Mouse (Mus musculus) forebrain, embryonic 15.5 days (tissue): ENCODE measurements around the gene Plxna4. TPM values are rescaled to one million over a fixed set of nuclear protein-coding genes. Genes with fewer than 3 reads are reported as not detected.

Source experiments
- ATAC-seq: fragments of 200-750 bp; cut with Nextera tagmentation; replicated peaks from 2 replicates; pipeline ENCODE4 v1.8.0; 2017; ENCODE audit warnings: mild to moderate bottlenecking, moderate TSS enrichment, moderate library complexity
- H3K27ac ChIP-seq: fragments of 300-500 bp; sonication (generic); replicated peaks from 2 replicates; pipeline ENCODE4 v1.5.1; 2015; ENCODE audit warnings: mild to moderate bottlenecking, inconsistent platforms
- H3K27me3 ChIP-seq: fragments of 300-500 bp; sonication (generic); 2 replicates; pipeline ENCODE4 v1.6.1; 2015; ENCODE audit warnings: inconsistent platforms
- H3K36me3 ChIP-seq: fragments of 300-500 bp; sonication (generic); 2 replicates; pipeline ENCODE4 v1.6.1; 2015; ENCODE audit warnings: mild to moderate bottlenecking, inconsistent platforms
- H3K4me1 ChIP-seq: fragments of 300-500 bp; sonication (generic); 2 replicates; pipeline ENCODE4 v1.6.1; 2015; ENCODE audit warnings: inconsistent platforms
- H3K4me2 ChIP-seq: fragments of 300-500 bp; sonication (generic); replicated peaks from 2 replicates; pipeline ENCODE4 v1.6.1; 2015; ENCODE audit warnings: mild to moderate bottlenecking, inconsistent platforms
- H3K4me3 ChIP-seq: fragments of 300-500 bp; sonication (generic); 2 replicates; pipeline ENCODE4 v1.5.1; 2015; ENCODE audit warnings: mild to moderate bottlenecking, inconsistent platforms
- H3K9ac ChIP-seq: fragments of 300-500 bp; sonication (generic); replicated peaks from 2 replicates; pipeline ENCODE4 v1.6.1; 2015; ENCODE audit warnings: mild to moderate bottlenecking, inconsistent platforms
- H3K9me3 ChIP-seq: fragments of 300-500 bp; sonication (generic); 2 replicates; pipeline ENCODE4 v1.6.1; 2016; ENCODE audit warnings: inconsistent platforms
- WGBS: fragments of 180-500 bp; shearing (Covaris S2); methylation state at CpG from one replicate; pipeline ENCODE4 v1.1.7; 2015; ENCODE audit warnings: mixed read lengths; 5-methylcytosine and 5-hydroxymethylcytosine counted together
- polyA plus RNA-seq: library from polyadenylated mRNA; unstranded; fragments of >200 nt; fragmentation: Nextera tagmentation; extraction: Ambion mirVana; gene quantifications from 2 replicates; pipeline ENCODE4 v1.2.1, GENCODE M21; 2015

Gene Plxna4
- polyA plus RNA-seq, 1 experiment from 2014 or later: 28.7 TPM

GRCm38 (mm10) chr6:32180012-32180358, 408.0 kb downstream of the Plxna4 start:
- H3K36me3 ChIP-seq: peaks cover 24% of the 10 kb centered on the region; the same call in 1 of the 2 replicates
- 69% methylated on average over 5 of the region's 5 CpGs for WGBS
- H3K4me1 ChIP-seq: 0 out of 2 replicates have a peak, but pooled peaks cover 4% of the 10 kb centered on the region
- no peak overlapping the region for H3K4me3 ChIP-seq
- no peaks in the 10 kb centered on the region for H3K9me3 ChIP-seq
- no peak overlapping the region for H3K4me2 ChIP-seq
- H3K27ac ChIP-seq: 0 out of 2 replicates have a peak overlapping the region, but pooled peaks have one; percentile 12
- no peak for ATAC-seq
- no peak overlapping the region for H3K9ac ChIP-seq
- no peaks in the 10 kb centered on the region for H3K27me3 ChIP-seq

DNA sequence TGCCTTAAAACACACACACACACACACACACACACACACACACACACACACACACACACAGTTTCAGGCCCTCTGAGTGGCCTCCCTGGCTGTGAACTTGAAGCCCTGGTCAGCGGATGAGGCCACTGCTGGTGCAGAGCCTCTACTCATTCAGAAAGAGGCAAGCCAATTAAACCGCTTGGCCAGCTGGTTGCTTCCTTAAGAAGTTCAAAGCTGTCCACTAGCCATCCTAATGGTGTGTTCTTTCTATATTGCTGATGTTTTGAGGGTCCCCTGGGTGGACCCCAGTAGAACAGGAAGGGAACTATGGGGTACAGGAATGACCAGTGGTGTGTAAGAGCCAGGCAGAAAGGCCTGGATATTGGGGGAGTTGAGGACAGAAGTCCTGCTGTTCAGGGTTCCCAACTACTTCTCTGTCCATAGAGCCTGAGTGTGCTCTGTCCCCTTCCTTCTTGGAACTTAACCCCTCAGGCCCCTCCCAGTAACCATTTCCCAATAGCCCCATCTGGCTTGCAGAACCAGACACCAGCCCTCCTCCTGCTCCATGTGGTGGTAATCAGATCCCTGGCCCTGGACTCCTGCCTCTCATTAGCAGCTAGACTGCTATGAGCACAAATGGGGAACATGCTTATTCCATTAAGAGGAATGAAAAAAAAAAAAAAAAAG, 408.5 kb downstream of the Plxna4 start:
- ATAC-seq: peak; percentile 51; the same call in 1 of the 2 replicates
- Histone ChIP-seq H3K36me3 (peaks cover 19% of the 10 kb centered on the region; the same call in 1 of the 2 replicates), H3K9ac (no peak overlapping the region), H3K27ac (peak overlapping the region; percentile 29; the same call in 1 of the 2 replicates), H3K27me3 (no peaks in the 10 kb centered on the region), H3K4me1 (0 out of 2 replicates have a peak, but pooled peaks cover 4% of the 10 kb centered on the region), H3K9me3 (no peaks in the 10 kb centered on the region), H3K4me3 (no peak overlapping the region), H3K4me2 (no peak overlapping the region)
- 84% methylated on average over 2 of the region's 2 CpGs for WGBS

DNA sequence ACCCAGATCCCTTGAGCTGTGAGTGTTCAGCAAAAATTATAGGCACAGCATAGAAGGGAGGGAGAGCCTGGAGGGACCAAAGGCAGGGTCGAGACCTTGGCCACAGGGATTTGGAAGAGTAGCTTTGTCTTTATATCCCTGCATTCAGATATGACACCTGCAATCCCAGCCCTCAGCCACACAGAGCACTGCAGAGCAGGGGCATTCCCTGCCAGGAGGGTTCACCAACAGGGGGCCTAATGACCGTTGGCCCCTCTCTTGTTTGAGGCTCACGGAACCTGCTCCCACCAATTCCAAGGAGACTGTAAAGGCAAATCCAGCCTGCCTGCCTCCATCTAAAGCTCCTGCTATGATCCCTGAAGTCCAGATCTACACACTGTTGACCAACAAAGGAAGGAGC, 410.1 kb downstream of the Plxna4 start:
- Histone ChIP-seq H3K36me3 (0 out of 2 replicates have a peak, but pooled peaks cover 15% of the 10 kb centered on the region), H3K4me1 (0 out of 2 replicates have a peak, but pooled peaks cover 4% of the 10 kb centered on the region), H3K4me2 (no peak overlapping the region), H3K9ac (no peak overlapping the region), H3K27me3 (no peaks in the 10 kb centered on the region), H3K9me3 (no peaks in the 10 kb centered on the region), H3K27ac (no peak overlapping the region), H3K4me3 (no peak overlapping the region)
- ATAC-seq: no peak
- WGBS: 68% methylated on average over 3 of the region's 3 CpGs

DNA sequence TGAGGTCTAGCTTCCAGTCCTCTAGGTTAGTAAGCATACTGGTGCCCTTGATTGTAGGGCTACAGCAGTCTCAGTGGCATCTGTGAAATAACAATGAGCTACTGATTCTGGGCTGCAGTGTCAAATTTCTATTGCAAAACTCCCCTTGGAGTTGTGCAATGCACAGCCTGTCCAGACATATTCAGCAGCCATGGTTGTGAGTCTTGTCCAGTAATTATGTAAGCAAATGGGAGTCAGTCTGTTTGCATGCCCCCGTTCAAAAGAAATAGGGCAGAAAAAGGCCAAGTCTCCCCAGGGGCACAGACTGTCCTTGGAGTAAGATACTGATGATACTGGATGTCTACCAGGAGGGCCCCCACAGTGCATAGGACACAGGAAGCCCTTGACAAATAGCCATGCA, 420.3 kb downstream of the Plxna4 start:
- H3K36me3 ChIP-seq: peaks cover 4% of the 10 kb centered on the region; the same call in 1 of the 2 replicates
- WGBS: 80% methylated on average over 1 of the region's 1 CpGs
- H3K4me3 ChIP-seq: no peak overlapping the region
- H3K27me3 ChIP-seq: no peaks in the 10 kb centered on the region
- H3K27ac ChIP-seq: no peak overlapping the region
- no peak for ATAC-seq
- no peak overlapping the region for H3K4me2 ChIP-seq
- no peak overlapping the region for H3K9ac ChIP-seq
- no peaks in the 10 kb centered on the region for H3K9me3 ChIP-seq
- H3K4me1 ChIP-seq: no peaks in the 10 kb centered on the region; the same call in 1 of the 2 replicates

GRCm38 (mm10) chr6:32160370-32160769, 427.6 kb downstream of the Plxna4 start:
- no peak overlapping the region for H3K4me2 ChIP-seq
- H3K4me1 ChIP-seq: no peaks in the 10 kb centered on the region; the same call in 1 of the 2 replicates
- H3K4me3 ChIP-seq: no peak overlapping the region
- no peaks in the 10 kb centered on the region for H3K27me3 ChIP-seq
- H3K9me3 ChIP-seq: no peaks in the 10 kb centered on the region
- H3K27ac ChIP-seq: no peak overlapping the region
- ATAC-seq: no peak
- 91% methylated on average over 2 of the region's 2 CpGs for WGBS
- H3K36me3 ChIP-seq: peaks cover 24% of the 10 kb centered on the region
- H3K9ac ChIP-seq: no peak overlapping the region

GRCm38 (mm10) chr6:32159931-32160330, 428.1 kb downstream of the Plxna4 start:
- no peak for ATAC-seq
- H3K4me1 ChIP-seq: no peaks in the 10 kb centered on the region; the same call in 1 of the 2 replicates
- WGBS: 50% methylated on average over 4 of the region's 4 CpGs

DNA sequence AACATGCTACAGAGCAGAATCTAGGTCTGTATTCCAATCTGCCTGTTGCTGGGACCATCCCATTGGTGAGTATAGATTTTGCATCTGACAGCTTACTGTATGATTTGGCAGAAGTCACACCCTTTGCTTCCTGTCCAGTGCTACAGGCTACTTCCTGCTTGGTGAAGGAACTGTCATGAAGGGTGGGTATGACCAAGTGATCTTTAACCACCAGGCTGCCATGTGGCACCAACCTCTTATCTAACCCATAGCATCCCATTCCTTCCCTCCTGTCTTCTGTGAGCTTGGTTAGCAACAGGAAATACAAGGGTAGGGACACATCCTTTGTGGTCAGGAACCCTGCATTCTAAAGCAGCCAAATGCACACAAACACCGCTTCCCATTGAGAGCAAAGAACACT, 429.6 kb downstream of the Plxna4 start:
- Histone ChIP-seq H3K27me3 (no peaks in the 10 kb centered on the region), H3K4me2 (no peak overlapping the region), H3K4me3 (no peak overlapping the region), H3K4me1 (peaks cover 5% of the 10 kb centered on the region), H3K9me3 (no peaks in the 10 kb centered on the region), H3K36me3 (peaks cover 24% of the 10 kb centered on the region), H3K27ac (no peak overlapping the region), H3K9ac (no peak overlapping the region)
- ATAC-seq: no peak
- WGBS: 88% methylated on average over 1 of the region's 1 CpGs

More at GRCm38 (mm10) chr6:32159931-32160330, 428.1 kb downstream of the Plxna4 start:
- Histone ChIP-seq H3K4me2 (no peak overlapping the region), H3K9ac (no peak overlapping the region), H3K9me3 (no peaks in the 10 kb centered on the region), H3K36me3 (peaks cover 24% of the 10 kb centered on the region), H3K27ac (no peak overlapping the region), H3K4me3 (no peak overlapping the region), H3K27me3 (no peaks in the 10 kb centered on the region)

GRCm38 (mm10) chr6:32153170-32153569, 434.8 kb downstream of the Plxna4 start:
- Histone ChIP-seq H3K4me2 (no peak overlapping the region), H3K4me3 (no peak overlapping the region), H3K27me3 (no peaks in the 10 kb centered on the region), H3K36me3 (peaks cover 34% of the 10 kb centered on the region), H3K27ac (peak overlapping the region; percentile 37; the same call in 1 of the 2 replicates), H3K9ac (no peak overlapping the region), H3K9me3 (no peaks in the 10 kb centered on the region), H3K4me1 (peaks cover 7% of the 10 kb centered on the region)
- peak; percentile 60 for ATAC-seq
- WGBS: 69% methylated on average over 4 of the region's 4 CpGs

GRCm38 (mm10) chr6:32150836-32151235, 437.2 kb downstream of the Plxna4 start:
- Histone ChIP-seq H3K9ac (no peak overlapping the region), H3K36me3 (peaks cover 23% of the 10 kb centered on the region), H3K27me3 (no peaks in the 10 kb centered on the region), H3K27ac (no peak overlapping the region), H3K4me1 (peaks cover 7% of the 10 kb centered on the region), H3K9me3 (no peaks in the 10 kb centered on the region), H3K4me2 (no peak overlapping the region), H3K4me3 (no peak overlapping the region)
- WGBS: 89% methylated on average over 4 of the region's 4 CpGs
- ATAC-seq: no peak

GRCm38 (mm10) chr6:32144771-32145170, 443.2 kb downstream of the Plxna4 start:
- ATAC-seq: no peak

DNA sequence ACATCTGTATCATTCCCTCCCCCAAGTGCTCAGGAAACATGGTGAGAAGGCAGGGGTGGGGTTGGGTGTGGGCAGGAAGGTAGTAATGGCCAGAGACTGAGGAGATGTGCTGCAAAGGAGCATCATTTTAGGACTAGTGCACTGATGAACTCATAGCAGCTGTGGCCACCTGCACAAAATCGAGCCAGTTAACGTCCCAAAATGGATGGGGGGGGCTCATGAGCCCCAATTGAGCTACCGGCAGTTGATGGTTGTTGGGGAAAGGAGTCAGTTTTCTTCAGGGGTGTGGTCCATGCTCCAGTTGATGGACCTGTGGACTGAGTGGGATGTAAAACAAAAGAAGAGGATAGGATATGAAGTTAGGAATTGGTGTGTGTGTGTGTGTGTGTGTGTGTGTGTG, 448.5 kb downstream of the Plxna4 start:
- H3K27me3 ChIP-seq: no peaks in the 10 kb centered on the region
- 80% methylated on average over 3 of the region's 3 CpGs for WGBS
- no peak for ATAC-seq

More at GRCm38 (mm10) chr6:32144771-32145170, 443.2 kb downstream of the Plxna4 start:
- Histone ChIP-seq H3K4me3 (no peak overlapping the region), H3K4me1 (0 out of 2 replicates have a peak, but pooled peaks cover 4% of the 10 kb centered on the region), H3K27me3 (no peaks in the 10 kb centered on the region), H3K9me3 (no peaks in the 10 kb centered on the region), H3K27ac (no peak overlapping the region), H3K36me3 (peaks cover 7% of the 10 kb centered on the region), H3K4me2 (no peak overlapping the region), H3K9ac (no peak overlapping the region)
- 65% methylated on average over 4 of the region's 4 CpGs for WGBS

DNA sequence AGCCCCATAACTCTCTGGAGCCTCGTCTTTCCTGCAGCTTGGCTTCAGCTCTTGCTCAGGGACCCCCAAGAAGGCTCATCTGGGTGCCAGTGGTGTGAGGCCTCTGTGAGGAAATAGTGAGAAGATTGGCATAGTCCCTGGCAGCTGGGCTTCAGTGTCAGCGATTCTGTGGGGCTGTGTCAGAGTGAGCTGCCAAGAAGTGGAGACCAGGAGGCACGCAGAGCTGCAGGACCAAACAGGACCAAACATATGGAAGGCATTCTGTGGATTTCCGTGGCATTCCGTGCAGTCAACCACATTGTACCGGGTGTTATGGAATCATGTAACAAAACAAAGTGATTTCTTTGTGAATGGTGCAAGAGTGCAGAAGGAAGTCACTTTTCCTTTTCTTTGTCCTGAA, 461.1 kb downstream of the Plxna4 start:
- no peak overlapping the region for H3K27ac ChIP-seq

More for the DNA sequence above, 448.5 kb downstream of the Plxna4 start:
- H3K4me1 ChIP-seq: no peaks in the 10 kb centered on the region
- no peak overlapping the region for H3K9ac ChIP-seq
- H3K4me3 ChIP-seq: no peak overlapping the region
- no peak overlapping the region for H3K27ac ChIP-seq
- no peaks in the 10 kb centered on the region for H3K36me3 ChIP-seq
- H3K9me3 ChIP-seq: no peaks in the 10 kb centered on the region
- no peak overlapping the region for H3K4me2 ChIP-seq

More for the DNA sequence above, 461.1 kb downstream of the Plxna4 start:
- 76% methylated on average over 6 of the region's 6 CpGs for whole genome bisulfite sequencing
- H3K4me3 ChIP-seq: no peak overlapping the region
- H3K4me1 ChIP-seq: no peaks in the 10 kb centered on the region
- no peaks in the 10 kb centered on the region for H3K9me3 ChIP-seq
- no peaks in the 10 kb centered on the region for H3K27me3 ChIP-seq
- no peak overlapping the region for H3K4me2 ChIP-seq
- no peaks in the 10 kb centered on the region for H3K36me3 ChIP-seq
- no peak overlapping the region for H3K9ac ChIP-seq
- no peak for ATAC-seq
